Mouse (Mus musculus) hindbrain, embryonic 16.5 days (tissue): ENCODE data around the gene Adamts7. TPM values are rescaled to one million over a fixed set of nuclear protein-coding genes. Genes with fewer than 3 reads are reported as not detected.

Source experiments
- ATAC-seq: fragments of 200-750 bp; cut with Nextera tagmentation; 2 replicates; pipeline ENCODE4 v1.8.0; 2017; ENCODE audit warnings: moderate TSS enrichment, moderate library complexity
- H3K27ac ChIP-seq: fragments of 300-500 bp; sonication (generic); 2 replicates; pipeline ENCODE4 v1.5.1; 2014; ENCODE audit warnings: low read depth, mild to moderate bottlenecking, control low read depth, low read length, moderate library complexity
- H3K27me3 ChIP-seq: fragments of 300-500 bp; sonication (generic); replicated peaks from 2 replicates; pipeline ENCODE4 v1.6.1; 2014; ENCODE audit warnings: low read length; ENCODE audit not compliant: control insufficient read depth, insufficient read depth
- H3K36me3 ChIP-seq: fragments of 300-500 bp; sonication (generic); 2 replicates; pipeline ENCODE4 v1.6.1; 2014; ENCODE audit warnings: mild to moderate bottlenecking, low read length, moderate library complexity, mixed read lengths; ENCODE audit not compliant: control insufficient read depth, insufficient read depth
- H3K4me1 ChIP-seq: fragments of 300-500 bp; sonication (generic); 2 replicates; pipeline ENCODE4 v1.6.1; 2014; ENCODE audit warnings: low read depth, low read length; ENCODE audit not compliant: control insufficient read depth, insufficient read depth
- H3K4me2 ChIP-seq: fragments of 300-500 bp; sonication (generic); 2 replicates; pipeline ENCODE4 v1.6.1; 2014; ENCODE audit warnings: mild to moderate bottlenecking, low read length, control low read depth, moderate library complexity
- H3K4me3 ChIP-seq: fragments of 300-500 bp; sonication (generic); 2 replicates; pipeline ENCODE4 v1.5.1; 2014; ENCODE audit warnings: mild to moderate bottlenecking, low read length, control low read depth, moderate library complexity
- H3K9ac ChIP-seq: fragments of 300-500 bp; sonication (generic); 2 replicates; pipeline ENCODE4 v1.6.1; 2014; ENCODE audit warnings: low read depth, mild to moderate bottlenecking, control low read depth, low read length, moderate library complexity
- H3K9me3 ChIP-seq: fragments of 300-500 bp; sonication (generic); 2 replicates; pipeline ENCODE4 v1.6.1; 2014; ENCODE audit warnings: mild to moderate bottlenecking, low read length, moderate library complexity; ENCODE audit not compliant: control insufficient read depth
- WGBS: fragments of 180-500 bp; shearing (Covaris S2); extraction: QIAGEN DNeasy Blood & Tissue Kit; methylation state at CpG from one replicate; pipeline ENCODE4 v1.1.7; 2014; 5-methylcytosine and 5-hydroxymethylcytosine counted together
- polyA plus RNA-seq: library from polyadenylated mRNA; unstranded; fragments of >200 nt; fragmentation: Nextera tagmentation; extraction: Ambion mirVana; gene quantifications from 2 replicates; pipeline ENCODE4 v1.2.1, GENCODE M21; 2015

Gene Adamts7
- polyA plus RNA-seq, 1 experiment from 2014 or later: 4.9 TPM

DNA sequence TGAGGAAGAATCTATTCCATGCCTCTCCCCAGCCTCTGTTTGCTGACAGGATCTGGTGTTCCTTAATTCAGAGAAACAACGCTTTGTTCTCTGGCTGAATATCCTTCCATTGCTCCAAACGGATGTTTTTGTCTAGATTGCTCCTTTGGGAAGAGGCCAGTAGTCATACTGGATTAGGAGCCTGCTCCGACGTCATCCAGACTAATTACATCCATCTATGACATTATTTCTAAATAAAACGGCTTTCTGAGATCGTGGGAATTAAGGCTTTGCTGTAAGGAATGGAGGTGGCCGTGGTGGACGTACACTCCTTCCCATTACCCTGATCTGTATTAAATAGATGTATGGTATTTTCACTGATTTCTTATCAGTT is 38.0 kb upstream of the Adamts7 start:
- Histone ChIP-seq H3K4me1 (no peaks in the 10 kb centered on the region; the same call in 1 of the 2 replicates), H3K36me3 (no peaks in the 10 kb centered on the region), H3K4me3 (no peak overlapping the region), H3K27ac (no peak overlapping the region), H3K27me3 (no peaks in the 10 kb centered on the region), H3K4me2 (peak overlapping the region; percentile 2; the same call in 1 of the 2 replicates), H3K9ac (no peak overlapping the region), H3K9me3 (no peaks in the 10 kb centered on the region)
- no peak for ATAC-seq
- 37% methylated on average over 8 of the region's 8 CpGs for WGBS

- no peaks in the 10 kb centered on the region for H3K36me3 ChIP-seq
- peak overlapping the region; percentile 27 for H3K4me3 ChIP-seq
- H3K27ac ChIP-seq: no peak overlapping the region
- WGBS: 9% methylated on average over 7 of the region's 7 CpGs
- H3K27me3 ChIP-seq: no peaks in the 10 kb centered on the region
- no peak for ATAC-seq
- peak overlapping the region; percentile 43 for H3K4me2 ChIP-seq
- H3K9me3 ChIP-seq: no peaks in the 10 kb centered on the region
- H3K4me1 ChIP-seq: no peaks in the 10 kb centered on the region; the same call in 1 of the 2 replicates
- H3K9ac ChIP-seq: no peak overlapping the region
Observed at GRCm38 (mm10) chr9:90125416-90126099, 37.3 kb upstream of the Adamts7 start.

GRCm38 (mm10) chr9:90126260-90127010 is 36.4 kb upstream of the Adamts7 start:
- Histone ChIP-seq H3K4me3 (peak overlapping the region; percentile 27), H3K36me3 (no peaks in the 10 kb centered on the region), H3K9ac (no peak overlapping the region), H3K27me3 (no peaks in the 10 kb centered on the region), H3K4me2 (peak overlapping the region; percentile 43), H3K27ac (no peak overlapping the region), H3K9me3 (no peaks in the 10 kb centered on the region), H3K4me1 (no peaks in the 10 kb centered on the region; the same call in 1 of the 2 replicates)
- ATAC-seq: peak; percentile 88
- 1% methylated on average over 30 of the region's 30 CpGs for WGBS

DNA sequence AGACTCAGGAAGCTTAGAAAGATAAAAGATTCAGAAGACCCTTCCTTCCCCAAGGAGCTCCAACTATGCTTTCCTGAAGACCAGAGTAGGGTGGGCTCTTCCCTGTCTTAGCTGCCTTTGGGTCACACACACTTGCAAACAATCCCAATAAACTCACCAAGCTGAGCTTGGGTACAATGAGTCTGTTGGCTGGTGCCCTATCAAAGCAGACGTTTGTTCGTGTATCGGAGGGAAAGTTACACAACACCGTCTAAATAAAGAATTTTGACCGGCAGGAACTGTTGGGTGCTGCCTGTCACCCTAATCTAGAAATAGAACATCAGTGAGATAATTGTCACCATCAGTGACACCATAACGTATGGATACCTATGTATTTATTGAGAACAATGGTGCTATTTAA is 35.7 kb upstream of the Adamts7 start:
- Histone ChIP-seq H3K27ac (no peak overlapping the region), H3K36me3 (no peaks in the 10 kb centered on the region), H3K9me3 (no peaks in the 10 kb centered on the region), H3K27me3 (no peaks in the 10 kb centered on the region), H3K9ac (no peak overlapping the region), H3K4me1 (no peaks in the 10 kb centered on the region; the same call in 1 of the 2 replicates), H3K4me2 (no peak overlapping the region; the same call in 1 of the 2 replicates), H3K4me3 (no peak overlapping the region; the same call in 1 of the 2 replicates)
- no peak for ATAC-seq
- 67% methylated on average over 6 of the region's 6 CpGs for WGBS

DNA sequence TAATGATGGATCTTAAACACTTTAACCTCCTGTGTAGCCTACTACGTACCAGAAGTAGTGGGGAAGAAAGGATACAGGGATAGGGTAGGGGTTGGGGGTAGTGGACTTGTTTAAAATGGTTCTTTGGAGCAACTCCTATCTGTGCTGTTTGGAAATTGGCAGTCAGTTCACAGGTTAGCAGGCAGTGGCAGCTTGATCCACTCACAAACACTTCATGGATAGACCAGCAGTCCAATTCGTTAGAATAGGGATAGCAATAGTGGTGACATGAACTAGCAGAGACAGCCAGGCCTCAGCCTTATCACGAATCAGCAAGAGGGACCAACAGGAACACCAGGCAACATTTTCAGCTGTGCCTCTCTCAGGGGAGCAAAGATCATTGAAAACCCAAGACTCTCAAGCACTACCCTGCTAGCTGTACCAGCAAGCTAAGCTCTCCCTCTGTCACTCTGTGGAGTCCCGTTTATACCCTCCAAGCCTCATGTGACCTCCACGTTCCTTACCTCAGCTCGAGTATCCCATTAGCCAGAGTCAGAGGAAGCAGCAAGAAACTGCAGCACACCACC is 34.1 kb upstream of the Adamts7 start:
- 86% methylated on average over 6 of the region's 6 CpGs for WGBS
- H3K27me3 ChIP-seq: no peaks in the 10 kb centered on the region
- H3K9me3 ChIP-seq: no peaks in the 10 kb centered on the region
- H3K4me2 ChIP-seq: no peak overlapping the region
- H3K36me3 ChIP-seq: no peaks in the 10 kb centered on the region
- no peak for ATAC-seq
- no peak overlapping the region for H3K9ac ChIP-seq
- no peaks in the 10 kb centered on the region; the same call in 1 of the 2 replicates for H3K4me1 ChIP-seq
- no peak overlapping the region for H3K4me3 ChIP-seq
- no peak overlapping the region for H3K27ac ChIP-seq

GRCm38 (mm10) chr9:90133562-90134355 is 29.1 kb upstream of the Adamts7 start:
- H3K27me3 ChIP-seq: no peaks in the 10 kb centered on the region
- ATAC-seq: no peak
- WGBS: 62% methylated on average over 7 of the region's 7 CpGs
- no peak overlapping the region for H3K4me3 ChIP-seq
- no peak overlapping the region for H3K27ac ChIP-seq
- no peak overlapping the region for H3K9ac ChIP-seq
- H3K4me1 ChIP-seq: no peaks in the 10 kb centered on the region
- no peak overlapping the region for H3K4me2 ChIP-seq
- H3K36me3 ChIP-seq: no peaks in the 10 kb centered on the region
- H3K9me3 ChIP-seq: no peaks in the 10 kb centered on the region

GRCm38 (mm10) chr9:90135466-90135865 is 27.4 kb upstream of the Adamts7 start:
- 79% methylated on average over 8 of the region's 8 CpGs for WGBS
- Histone ChIP-seq H3K27ac (no peak overlapping the region), H3K27me3 (no peaks in the 10 kb centered on the region), H3K9ac (no peak overlapping the region), H3K4me2 (no peak overlapping the region), H3K4me1 (no peaks in the 10 kb centered on the region), H3K4me3 (no peak overlapping the region), H3K36me3 (no peaks in the 10 kb centered on the region), H3K9me3 (no peaks in the 10 kb centered on the region)
- no peak for ATAC-seq

GRCm38 (mm10) chr9:90135963-90136677 is 26.7 kb upstream of the Adamts7 start:
- Histone ChIP-seq H3K27me3 (no peaks in the 10 kb centered on the region), H3K4me2 (no peak overlapping the region), H3K4me3 (no peak overlapping the region), H3K9ac (no peak overlapping the region), H3K9me3 (no peaks in the 10 kb centered on the region), H3K4me1 (no peaks in the 10 kb centered on the region), H3K36me3 (no peaks in the 10 kb centered on the region), H3K27ac (no peak overlapping the region)
- ATAC-seq: no peak
- 61% methylated on average over 9 of the region's 9 CpGs for WGBS
